Mouse (Mus musculus) ES-Bruce4 (cell line): Measurements from ENCODE around the gene Kcnab2.

Experiments
- CTCF ChIP-seq: IDR thresholded peaks from one replicate; pipeline ENCODE4 v1.8.1; 2011; ENCODE audit warnings: low read depth, low read length
- POLR2A ChIP-seq: IDR thresholded peaks from one replicate; pipeline ENCODE4 v1.8.1; 2011; ENCODE audit warnings: low read length; ENCODE audit not compliant: insufficient read depth

DNA sequence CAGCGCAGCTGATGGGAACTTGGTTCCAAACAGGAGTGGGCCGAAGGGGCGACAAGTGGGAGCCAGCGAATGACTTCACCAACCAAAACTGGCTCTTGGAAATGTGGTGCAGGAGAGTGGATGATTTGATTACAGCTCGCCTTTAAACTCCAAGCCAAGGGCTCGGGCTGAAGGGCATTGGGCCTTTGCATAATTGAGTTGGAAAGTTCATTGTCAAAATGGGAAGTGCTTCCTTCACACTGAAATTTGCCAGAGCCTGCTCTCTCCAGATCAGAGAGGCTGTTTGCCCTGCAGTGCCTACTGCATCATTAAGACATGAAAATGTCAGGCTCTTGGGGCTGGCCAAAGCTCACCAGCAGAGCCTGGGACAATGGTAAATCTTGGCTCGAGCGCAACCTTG, 71.1 kb downstream of the Kcnab2 start:
- TF ChIP-seq CTCF, result no peak
- TF ChIP-seq POLR2A, result no peak
